Mouse (Mus musculus) cortical plate, adult 2 months (tissue): ENCODE data around the gene Klf3.

Experiments
- CTCF ChIP-seq: fragments of 200-500 bp; IDR thresholded peaks from 2 replicates; pipeline ENCODE4 v1.5.1; 2011; ENCODE audit warnings: mild to moderate bottlenecking, control low read depth, low read length; ENCODE audit not compliant: insufficient read depth; ENCODE audit errors: extremely low read depth
- POLR2A ChIP-seq: fragments of 200-500 bp; IDR thresholded peaks from 2 replicates; pipeline ENCODE4 v1.6.1; 2011; ENCODE audit warnings: mild to moderate bottlenecking, low read length, control low read depth; ENCODE audit not compliant: insufficient read depth; ENCODE audit errors: extremely low read depth

DNA sequence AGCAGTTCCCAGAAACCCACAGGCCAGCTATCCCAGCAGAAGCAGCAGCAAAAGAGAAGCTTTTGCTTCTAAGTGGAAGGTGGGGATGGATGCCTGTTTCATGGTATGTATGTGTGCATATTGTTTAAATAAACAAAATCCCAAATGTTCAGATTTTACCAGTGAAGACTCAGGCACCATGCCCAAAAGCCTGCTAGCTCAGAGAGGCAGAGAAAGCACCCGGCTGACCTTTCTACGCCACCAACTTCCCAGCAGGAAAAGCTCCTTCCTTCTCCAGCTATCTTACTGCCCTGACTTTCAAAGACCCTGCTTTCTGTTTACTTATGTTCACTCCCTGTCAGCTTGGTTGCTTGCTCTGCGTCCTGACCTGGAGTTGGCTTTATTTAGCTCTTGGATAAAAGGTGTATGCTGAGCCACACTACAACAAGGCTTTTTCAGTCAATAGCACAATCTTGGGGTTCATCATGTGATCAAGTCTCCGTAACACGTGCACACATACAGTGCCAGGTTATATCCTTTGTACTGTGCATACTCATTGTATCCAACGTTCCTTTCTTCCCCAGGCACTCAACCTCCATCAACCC is 35.9 kb downstream of the Klf3 start:
- TF ChIP-seq CTCF (no peak), POLR2A (no peak)
